Mouse (Mus musculus): ENCODE measurements around the gene Gtf2h4.

- no peak for TF ChIP-seq CTCF (IDR thresholded peaks at IDR 0.05; ENCODE audit: control insufficient read depth, insufficient read depth, insufficient read length)
- TF ChIP-seq MAX (IDR thresholded peaks at IDR 0.05) = no peak
- TF ChIP-seq USF1 (IDR thresholded peaks at IDR 0.05; ENCODE audit: low read depth) = no peak
- TF ChIP-seq FOSL1 (IDR thresholded peaks at IDR 0.05; ENCODE audit: insufficient read depth, low read length, poor library complexity, severe bottlenecking) = no peak
Observed at GRCm38 (mm10) chr17:35721676-35722075, 48.1 kb upstream of the Gtf2h4 start.

Data from C2C12 (cell line).